Mouse (Mus musculus): Measurements from ENCODE around the gene Cd5l.
"Not testable (repeated sequence)": the region's sequence is repeated elsewhere in the genome, so short reads cannot be mapped to it uniquely, and the experiment has no call there.

Gene Cd5l

DNA sequence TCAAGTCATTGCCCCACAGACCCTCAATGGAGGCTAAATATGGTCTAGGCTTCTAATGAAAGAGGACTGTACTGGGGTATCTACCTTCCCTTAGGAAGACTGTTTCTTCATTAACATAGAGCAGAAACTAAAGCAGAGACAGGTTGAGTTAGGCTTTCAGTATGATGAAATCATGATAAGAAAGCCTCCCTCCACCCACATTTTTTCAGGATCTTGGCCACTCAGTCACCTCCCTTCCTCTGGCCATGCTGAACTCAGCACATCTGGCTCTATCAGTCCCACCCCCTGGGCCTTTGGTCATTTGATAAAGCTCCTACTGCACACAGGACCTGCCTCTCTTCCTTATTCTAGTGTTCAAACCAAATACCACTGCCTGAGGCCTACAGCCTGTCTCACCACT is at the start of gene Cd5l:
TSS of gene Cd5l (plus strand) at position 301 of the 400 bp plus-strand sequence.
- no peak for DNase-seq (ENCODE audit: low read depth, low spot score)

GRCm38 (mm10) chr3:87309922-87310321 is 47.8 kb upstream of the Cd5l start:
- DNase-seq (ENCODE audit: low read depth, low spot score): no peak

- DNase-seq (ENCODE audit: low read depth, low spot score): no peak
Observed at GRCm38 (mm10) chr3:87322557-87322956, 35.1 kb upstream of the Cd5l start.

- peak; percentile 19 for DNase-seq (ENCODE audit: low read depth, low spot score)
Observed at GRCm38 (mm10) chr3:87323778-87324177, 33.9 kb upstream of the Cd5l start.

DNA sequence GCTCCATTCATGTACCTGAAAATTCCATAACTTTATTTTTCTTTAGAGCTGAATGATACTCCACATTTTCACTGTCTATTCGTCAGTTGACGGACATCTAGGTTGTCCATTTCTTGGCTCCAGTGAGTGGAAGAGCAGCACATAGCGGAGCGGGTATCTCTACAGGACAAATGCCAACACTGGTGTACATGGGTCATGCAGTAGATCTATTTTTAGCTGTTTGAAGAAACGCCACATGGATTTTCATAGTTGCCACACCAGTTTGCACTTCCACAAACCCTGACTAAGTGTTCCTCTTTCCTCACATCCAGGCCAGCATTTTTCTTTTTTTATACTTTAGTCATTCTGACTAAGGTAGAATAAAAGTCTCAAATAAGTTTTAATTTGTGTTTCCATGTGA is 19.8 kb upstream of the Cd5l start:
- DNase-seq (ENCODE audit: low read depth, low spot score): no peak

- not testable (repeated sequence) for DNase-seq (ENCODE audit: low read depth, low spot score)
Observed at GRCm38 (mm10) chr3:87350992-87351391, 6.7 kb upstream of the Cd5l start.

DNA sequence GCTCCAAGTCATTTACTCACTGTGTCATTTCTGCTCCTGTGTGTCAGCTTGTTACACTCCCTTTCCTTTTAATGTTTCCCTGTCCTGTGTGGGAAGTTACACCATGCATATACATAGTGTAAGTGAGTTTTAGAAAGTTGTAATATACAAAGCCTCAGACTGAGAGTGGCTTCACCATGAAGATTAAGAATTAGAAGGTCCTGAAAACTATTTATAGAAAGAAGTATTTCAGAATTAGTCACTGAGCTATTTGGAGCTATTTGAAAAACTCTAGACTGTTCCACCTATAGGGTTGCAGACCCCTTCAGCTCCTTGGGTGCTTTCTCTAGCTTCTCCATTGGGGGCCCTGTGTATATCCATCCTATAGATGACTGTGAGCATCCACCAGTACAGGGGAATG is 1.5 kb downstream of the Cd5l start:
- DNase-seq (ENCODE audit: low read depth, low spot score): no peak

DNA sequence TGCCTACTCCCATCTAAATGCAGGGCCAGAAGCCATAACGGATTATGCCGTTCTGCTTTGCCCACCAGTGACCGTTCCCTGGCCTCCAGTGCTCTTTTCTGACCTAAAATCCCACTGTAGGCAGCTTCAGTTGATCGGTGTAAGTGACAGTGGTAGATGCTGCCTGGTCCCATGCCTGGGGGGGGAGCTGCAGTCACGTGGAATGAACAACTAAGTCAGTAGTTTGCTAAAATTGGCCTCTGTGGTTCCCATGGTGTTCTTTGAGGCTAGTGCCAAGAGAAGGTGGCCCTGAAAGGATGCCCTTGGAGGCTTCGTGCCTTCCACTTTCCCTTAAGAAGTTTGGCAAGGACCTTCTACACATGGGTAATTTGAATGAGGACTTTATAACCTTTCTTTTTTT is 2.8 kb downstream of the Cd5l start:
- DNase-seq (ENCODE audit: low read depth, low spot score): no peak

DNA sequence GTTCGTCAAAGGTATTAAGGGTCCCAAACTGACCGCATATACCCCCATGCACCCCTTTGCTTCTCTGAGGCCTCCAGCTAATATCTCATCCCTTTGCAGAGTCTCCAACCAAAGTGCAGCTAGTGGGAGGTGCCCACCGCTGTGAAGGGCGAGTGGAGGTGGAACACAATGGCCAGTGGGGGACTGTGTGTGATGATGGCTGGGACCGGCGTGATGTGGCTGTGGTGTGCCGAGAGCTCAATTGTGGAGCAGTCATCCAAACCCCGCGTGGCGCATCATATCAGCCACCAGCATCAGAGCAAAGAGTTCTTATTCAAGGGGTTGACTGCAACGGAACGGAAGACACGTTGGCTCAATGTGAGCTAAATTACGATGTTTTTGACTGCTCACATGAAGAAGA is 8.0 kb downstream of the Cd5l start:
- no peak for DNase-seq (ENCODE audit: low read depth, low spot score)

DNA sequence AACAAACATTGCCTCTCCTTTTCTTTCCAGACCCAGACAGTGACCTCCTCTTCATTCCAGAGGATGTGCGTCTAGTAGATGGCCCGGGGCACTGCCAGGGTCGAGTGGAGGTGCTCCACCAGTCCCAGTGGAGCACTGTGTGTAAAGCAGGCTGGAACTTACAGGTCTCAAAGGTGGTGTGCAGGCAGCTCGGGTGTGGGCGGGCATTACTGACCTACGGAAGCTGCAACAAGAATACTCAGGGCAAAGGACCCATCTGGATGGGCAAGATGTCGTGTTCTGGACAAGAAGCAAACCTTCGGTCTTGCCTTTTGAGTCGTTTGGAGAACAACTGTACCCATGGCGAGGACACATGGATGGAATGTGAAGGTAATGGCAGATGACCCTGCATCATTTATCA is 9.8 kb downstream of the Cd5l start:
- no peak for DNase-seq (ENCODE audit: low read depth, low spot score)

DNA sequence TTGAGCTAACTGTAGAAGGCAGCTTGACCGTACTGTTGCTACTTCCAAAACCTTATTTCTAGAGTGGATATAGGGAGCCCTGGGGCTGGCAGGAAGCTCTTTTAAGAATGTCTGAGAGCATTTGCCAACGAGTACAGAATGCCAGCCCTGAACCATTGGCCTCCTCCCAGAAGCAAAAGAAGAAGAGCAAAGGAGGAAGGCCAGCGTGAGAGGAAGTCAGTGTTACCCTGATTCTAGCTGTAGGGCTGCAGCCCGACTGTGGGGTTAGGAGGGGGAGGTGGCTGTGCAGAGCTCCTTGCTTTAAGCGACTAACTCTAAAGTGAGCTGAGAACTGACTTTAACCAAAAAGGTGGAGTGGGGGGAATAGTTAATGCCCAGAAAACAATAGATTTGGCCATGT is 11.5 kb downstream of the Cd5l start:
- no peak for DNase-seq (ENCODE audit: low read depth, low spot score)

DNA sequence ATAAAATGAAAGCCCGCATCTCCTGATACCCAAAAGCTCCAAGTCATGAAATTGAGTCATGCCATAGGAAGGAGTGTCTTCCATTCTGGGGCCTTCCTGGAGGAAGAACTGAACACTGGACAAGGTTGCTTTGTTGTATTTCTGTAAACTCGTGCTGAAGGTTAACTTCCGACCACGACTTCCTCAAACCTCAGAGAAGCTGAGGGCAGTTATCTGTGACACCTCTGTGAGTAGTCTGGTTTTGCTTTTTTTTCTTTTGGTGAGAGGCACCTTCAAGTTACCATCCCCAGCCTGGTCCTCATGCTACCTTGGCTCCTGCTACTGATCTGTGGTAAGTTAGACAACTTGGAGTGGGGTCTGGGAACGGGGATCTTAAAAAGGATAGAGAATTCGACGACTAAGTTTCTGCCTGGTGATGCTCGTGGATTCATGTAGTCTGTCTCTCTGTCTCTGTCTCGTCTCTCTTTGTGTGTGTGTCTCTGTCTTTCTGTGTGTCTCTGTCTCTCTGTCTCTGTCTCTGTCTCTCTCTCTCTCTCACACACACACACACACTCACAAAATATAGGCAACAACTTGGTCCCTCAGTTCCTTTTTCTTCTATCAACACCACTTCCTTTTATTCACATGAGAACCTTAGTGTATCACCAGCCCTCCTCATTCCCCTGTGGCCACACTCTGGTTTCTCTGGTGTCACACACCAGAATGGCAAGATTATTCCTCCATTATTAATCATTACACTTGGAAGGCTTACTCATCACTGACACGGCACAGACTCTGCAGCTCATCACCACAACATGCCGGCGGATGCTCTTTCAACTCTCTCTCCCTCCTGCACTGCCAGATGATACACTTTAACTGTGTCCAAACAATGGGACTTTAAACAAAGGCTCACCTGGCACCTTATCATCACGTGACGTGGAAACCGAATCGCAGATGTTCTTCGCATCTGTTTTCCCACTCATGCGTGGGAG is 18.8 kb downstream of the Cd5l start, which contains the start of gene Fcrl1:
TSS of gene Fcrl1 (plus strand) at position 193 of the 971 bp plus-strand sequence.
- peak; percentile 55 for DNase-seq (ENCODE audit: low read depth, low spot score)

DNA sequence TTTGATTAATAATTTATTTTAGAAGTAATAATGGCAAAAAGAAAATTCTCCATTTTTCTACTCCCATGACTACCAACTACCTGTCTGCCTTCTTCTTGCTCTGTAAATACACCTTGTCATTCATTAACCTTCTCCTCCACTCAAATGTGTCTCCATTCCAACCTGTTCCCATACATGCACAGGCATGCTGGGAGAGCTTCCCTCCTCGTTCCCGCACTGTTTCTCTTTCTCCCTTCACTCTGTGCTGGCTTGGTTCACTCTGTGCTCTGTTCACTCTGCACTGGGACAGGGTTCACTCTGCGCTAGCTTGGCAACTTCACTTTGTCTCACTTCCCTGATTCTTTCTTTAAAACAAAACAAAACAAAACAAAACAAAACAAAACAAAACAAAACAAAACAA is 19.5 kb downstream of the Cd5l start:
- no peak for DNase-seq (ENCODE audit: low read depth, low spot score)

- no peak for DNase-seq (ENCODE audit: low read depth, low spot score)
Observed at GRCm38 (mm10) chr3:87377719-87378118, 20.0 kb downstream of the Cd5l start.

GRCm38 (mm10) chr3:87379641-87380315 is 22.1 kb downstream of the Cd5l start:
- not testable (repeated sequence) for DNase-seq (ENCODE audit: low read depth, low spot score)

DNA sequence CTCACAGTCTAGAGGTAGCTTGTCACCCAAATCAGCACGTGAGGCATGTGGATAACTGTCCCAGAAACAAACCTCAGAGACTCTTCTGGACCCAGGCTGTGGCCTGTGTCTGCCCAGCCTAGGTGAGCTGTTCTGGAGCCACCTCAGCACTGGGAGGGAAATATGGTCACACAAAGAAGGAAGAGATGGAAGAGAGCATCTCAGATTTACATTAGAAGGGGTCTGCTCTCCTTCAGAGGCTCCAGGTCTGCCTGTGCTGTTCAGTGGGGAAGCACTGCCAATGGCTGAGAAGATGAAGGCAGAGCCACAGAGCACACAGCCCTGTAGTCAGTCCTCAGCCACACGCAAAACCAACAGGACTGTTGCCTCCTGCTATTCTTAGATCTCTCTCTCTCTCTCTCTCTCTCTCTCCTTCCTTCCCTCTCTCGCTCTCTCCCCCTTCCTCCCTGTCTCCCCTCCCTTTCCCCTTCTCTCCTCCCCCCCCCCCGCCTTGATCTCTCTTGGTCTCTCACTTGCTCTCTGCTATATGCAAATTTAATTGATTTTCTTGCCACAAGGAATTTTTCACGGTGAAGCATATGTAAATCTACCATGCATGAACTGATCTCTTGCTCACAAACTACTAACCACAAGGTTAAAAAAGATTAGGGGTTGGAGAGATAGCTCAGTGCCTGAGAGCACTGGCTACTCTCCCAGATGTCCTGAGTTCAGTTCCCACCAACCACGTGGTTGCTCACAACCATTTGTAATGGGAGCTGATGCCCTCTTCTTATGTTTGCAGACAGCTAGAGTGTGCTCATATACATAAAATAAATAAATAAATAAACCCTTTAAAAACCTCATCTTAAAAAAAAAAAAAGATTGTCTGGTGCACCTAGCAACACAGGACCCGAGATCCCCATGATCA is 24.4 kb downstream of the Cd5l start:
- no peak for DNase-seq (ENCODE audit: low read depth, low spot score)

DNA sequence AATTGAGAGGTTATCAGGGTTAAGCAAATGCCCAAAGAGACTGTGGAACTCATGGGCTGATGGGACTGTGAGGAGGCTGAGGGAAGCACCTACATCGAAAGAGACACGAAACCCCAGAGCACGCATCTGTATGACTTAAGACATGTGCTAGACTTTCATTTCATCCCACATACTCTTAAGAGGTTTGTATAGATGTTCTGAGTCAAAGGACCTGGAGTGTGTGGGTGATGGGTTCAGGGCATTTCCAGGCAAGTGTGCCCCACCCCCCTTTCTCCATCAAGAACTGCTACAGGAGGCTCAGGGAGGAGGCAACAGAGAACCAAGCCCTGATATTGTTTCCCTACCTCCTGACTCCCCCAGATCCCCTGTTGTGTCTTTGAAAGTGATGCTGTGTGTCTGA is 25.6 kb downstream of the Cd5l start:
- DNase-seq (ENCODE audit: low read depth, low spot score): peak; percentile 47

GRCm38 (mm10) chr3:87385105-87385504 is 27.4 kb downstream of the Cd5l start:
- DNase-seq (ENCODE audit: low read depth, low spot score): no peak

DNA sequence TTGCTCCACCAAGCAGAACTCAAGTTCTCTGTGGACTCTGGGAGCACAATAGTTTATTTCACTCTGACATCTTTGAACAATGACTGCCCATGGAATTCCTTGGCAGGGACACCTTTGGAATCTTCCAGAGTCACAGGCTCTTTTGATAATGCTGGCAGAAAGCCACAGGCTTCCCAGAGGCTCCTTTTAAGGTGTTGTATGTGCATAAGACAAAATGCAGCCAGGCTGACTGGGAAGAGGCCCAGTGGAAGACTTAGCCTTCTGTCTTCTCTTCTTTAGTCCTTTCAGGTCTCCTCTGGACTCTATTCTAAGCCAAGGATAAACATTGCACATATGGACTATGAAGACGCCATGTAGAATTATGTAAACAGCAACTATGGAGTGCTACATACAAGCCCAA is 33.3 kb downstream of the Cd5l start:
- no peak for DNase-seq (ENCODE audit: low read depth, low spot score)

- no peak for DNase-seq (ENCODE audit: low read depth, low spot score)
Observed at GRCm38 (mm10) chr3:87398809-87399208, 41.1 kb downstream of the Cd5l start.

GRCm38 (mm10) chr3:87399906-87400305 is 42.2 kb downstream of the Cd5l start:
- no peak for DNase-seq (ENCODE audit: low read depth, low spot score)

DNA sequence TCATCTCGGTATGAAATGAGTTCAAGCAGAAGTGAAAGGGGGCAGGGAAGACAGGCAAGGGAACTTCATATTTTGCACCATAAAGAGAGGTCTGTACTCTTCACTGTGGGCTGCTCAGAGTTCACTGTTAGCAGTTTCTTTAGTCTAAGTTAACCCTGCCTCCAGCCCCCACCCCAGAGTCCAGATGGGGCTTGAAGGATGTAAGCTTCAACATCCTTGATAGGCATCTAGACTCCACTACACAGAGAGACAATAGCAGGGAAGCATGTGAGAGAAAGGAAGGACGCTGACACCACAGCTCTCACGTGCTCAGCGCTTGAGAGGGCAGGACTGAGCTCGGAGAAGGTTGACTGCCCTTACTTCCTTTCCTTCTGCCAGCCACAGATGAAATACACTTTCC is 43.6 kb downstream of the Cd5l start:
- no peak for DNase-seq (ENCODE audit: low read depth, low spot score)

All from CD4-positive helper T cell, adult 2 months (primary cell).